Mouse (Mus musculus) lung, embryonic 14.5 days (tissue): ENCODE data around the gene Bloc1s3. TPM values are rescaled to one million over a fixed set of nuclear protein-coding genes. Genes with fewer than 3 reads are reported as not detected.

Experiments used
- ATAC-seq: fragments of 200-750 bp; cut with Nextera tagmentation; 2 replicates; pipeline ENCODE4 v1.8.0; 2017; ENCODE audit warnings: mild to moderate bottlenecking, moderate TSS enrichment, moderate library complexity; ENCODE audit not compliant: insufficient read depth
- DNase-seq: peaks from one replicate; pipeline ENCODE4 v3.0.0-alpha.2; 2015
- H3K27ac ChIP-seq: fragments of 300-500 bp; sonication (generic); 2 replicates; pipeline ENCODE4 v1.5.1; 2014; ENCODE audit warnings: low read depth, mild to moderate bottlenecking, moderate library complexity
- H3K27me3 ChIP-seq: fragments of 300-500 bp; sonication (generic); 2 replicates; pipeline ENCODE4 v1.6.1; 2014; ENCODE audit warnings: low read length, control low read depth; ENCODE audit not compliant: insufficient read depth
- H3K36me3 ChIP-seq: fragments of 300-500 bp; sonication (generic); 2 replicates; pipeline ENCODE4 v1.6.1; 2014; ENCODE audit warnings: control low read depth; ENCODE audit not compliant: insufficient read depth
- H3K4me1 ChIP-seq: fragments of 300-500 bp; sonication (generic); 2 replicates; pipeline ENCODE4 v1.6.1; 2014; ENCODE audit warnings: antibody characterized with exemption, control low read depth; ENCODE audit not compliant: insufficient read depth
- H3K4me2 ChIP-seq: fragments of 300-500 bp; sonication (generic); 2 replicates; pipeline ENCODE4 v1.6.1; 2014; ENCODE audit warnings: mild to moderate bottlenecking
- H3K4me3 ChIP-seq: fragments of 300-500 bp; sonication (generic); 2 replicates; pipeline ENCODE4 v1.5.1; 2014; ENCODE audit warnings: low read depth, low read length
- H3K9ac ChIP-seq: fragments of 300-500 bp; sonication (generic); 2 replicates; pipeline ENCODE4 v1.6.1; 2014
- H3K9me3 ChIP-seq: fragments of 300-500 bp; sonication (generic); 2 replicates; pipeline ENCODE4 v1.6.1; 2016; ENCODE audit warnings: low read depth, low read length, control low read depth
- CTCF ChIP-seq: IDR thresholded peaks from 2 replicates; pipeline ENCODE4 v1.5.1; 2016; ENCODE audit warnings: antibody characterized with exemption, low read depth
- WGBS: fragments of 180-500 bp; shearing (Covaris S2); extraction: QIAGEN DNeasy Blood & Tissue Kit; methylation state at CpG from one replicate; pipeline ENCODE4 v1.1.7; 2014; 5-methylcytosine and 5-hydroxymethylcytosine counted together
- polyA plus RNA-seq: library from polyadenylated mRNA; unstranded; fragments of >200 nt; fragmentation: Nextera tagmentation; extraction: Ambion mirVana; gene quantifications from 2 replicates; pipeline ENCODE4 v1.2.1, GENCODE M21; 2014

Bloc1s3 gene
- 1.1 and 1.7 TPM in 2 replicates for polyA plus RNA-seq

DNA sequence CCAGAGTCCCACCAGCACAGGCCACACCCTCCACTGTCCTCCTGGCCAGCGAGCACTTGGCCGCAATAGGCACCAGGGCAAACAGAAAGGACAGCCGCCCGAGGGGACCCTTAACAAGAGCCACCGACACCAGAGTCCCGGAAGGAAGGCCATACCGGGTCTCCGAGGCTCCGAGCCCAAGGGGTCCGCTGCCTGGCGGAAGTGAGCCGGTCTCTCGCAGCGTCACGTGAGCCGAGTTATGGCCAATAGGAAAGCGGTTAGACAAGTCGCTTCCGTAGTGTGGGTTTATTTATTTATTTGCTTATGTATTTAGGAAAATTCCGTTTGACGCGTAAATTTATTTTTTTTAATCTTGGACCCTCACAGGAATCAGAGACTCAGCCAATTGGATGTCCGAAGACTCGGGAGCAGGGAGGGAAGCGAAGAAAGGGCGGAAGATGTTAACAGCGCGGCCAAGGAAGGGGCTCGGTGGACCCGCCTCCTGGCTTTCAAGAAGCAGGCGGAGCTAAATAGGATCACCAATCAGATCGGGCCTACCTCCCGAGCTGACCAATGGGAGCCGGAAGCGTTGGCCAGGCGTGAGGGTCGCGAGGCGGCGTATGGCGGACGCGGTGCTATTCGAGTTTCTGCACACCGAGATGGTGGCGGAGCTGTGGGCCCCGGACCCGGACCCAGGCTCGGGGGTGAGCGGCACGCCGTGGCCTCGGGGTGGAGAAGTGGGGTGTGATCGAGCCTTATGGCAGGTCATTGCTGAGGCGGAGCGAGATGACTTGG, at the start of gene Bloc1s3, which contains the start of gene Trappc6a:
Gene Bloc1s3, minus strand, starts transcription at position 218 of the 774 bp plus-strand sequence.
Gene Trappc6a, plus strand, starts transcription at position 246 of the 774 bp plus-strand sequence.
- ATAC-seq (peak; percentile 95), DNase-seq (peak; percentile 97)
- Histone ChIP-seq H3K4me1 (no peaks in the 10 kb centered on the region), H3K4me2 (peak within 1 kb of the TSS; percentile 98), H3K9ac (peak within 1 kb of the TSS; percentile 83), H3K36me3 (no peaks in the 10 kb centered on the region), H3K9me3 (no peaks in the 10 kb centered on the region), H3K27me3 (no peaks in the 10 kb centered on the region), H3K27ac (peak within 1 kb of the TSS; percentile 46), H3K4me3 (peak within 1 kb of the TSS; percentile 80)
- no peak for TF ChIP-seq CTCF
- 1% methylated on average over 56 of the region's 56 CpGs for WGBS

DNA sequence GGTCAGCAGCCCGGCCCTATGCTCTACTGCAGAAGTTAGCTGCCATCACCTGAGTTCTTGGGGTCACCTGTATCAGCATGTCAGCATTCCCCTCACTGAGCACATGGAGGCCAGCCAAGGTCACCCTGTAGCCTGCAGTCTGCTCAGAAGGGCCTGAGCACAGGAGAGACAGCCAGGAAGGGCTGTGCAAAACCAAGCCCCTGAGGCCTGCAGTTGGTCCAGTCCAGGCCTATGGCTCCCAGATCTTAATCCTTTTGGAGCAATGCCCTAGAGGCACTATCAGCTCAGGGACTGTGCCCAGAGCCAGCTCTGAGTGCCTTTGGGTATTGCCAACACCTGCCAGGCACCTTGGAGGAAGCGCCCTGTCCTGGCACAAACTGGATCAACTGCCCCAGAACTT, 48.9 kb upstream of the Bloc1s3 start:
- no peak for TF ChIP-seq CTCF
- no peaks in the 10 kb centered on the region for H3K27me3 ChIP-seq
- H3K4me2 ChIP-seq = no peak overlapping the region
- WGBS = 90% methylated on average over 2 of the region's 2 CpGs
- H3K9ac ChIP-seq = no peak overlapping the region
- no peaks in the 10 kb centered on the region for H3K9me3 ChIP-seq
- no peak overlapping the region for H3K4me3 ChIP-seq
- peaks cover 5% of the 10 kb centered on the region; the same call in 1 of the 2 replicates for H3K4me1 ChIP-seq
- no peak overlapping the region for H3K27ac ChIP-seq
- DNase-seq (no peak), ATAC-seq (no peak)
- peaks cover 38% of the 10 kb centered on the region for H3K36me3 ChIP-seq

DNA sequence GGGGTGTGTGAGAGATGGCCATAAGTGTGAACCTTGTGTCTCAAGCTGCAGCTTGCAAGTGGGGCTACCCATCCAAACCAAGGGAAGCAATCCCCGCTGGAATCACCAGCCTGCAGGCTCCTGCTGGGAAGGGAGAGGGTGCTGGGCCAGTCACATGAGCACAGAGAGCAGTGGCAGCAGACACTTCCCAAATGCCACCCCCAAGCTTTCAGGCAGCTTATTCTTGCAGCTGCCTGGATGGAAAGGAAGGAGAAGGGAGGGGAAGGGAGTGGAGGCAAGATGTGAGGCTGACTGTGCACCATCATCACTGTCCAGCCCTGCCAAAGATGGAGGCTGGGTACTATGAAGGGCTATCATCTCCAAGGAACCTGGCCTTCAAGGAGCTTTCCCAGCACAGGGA, 46.0 kb upstream of the Bloc1s3 start:
- H3K9me3 ChIP-seq = no peaks in the 10 kb centered on the region
- WGBS = 55% methylated on average over 1 of the region's 1 CpGs
- H3K27me3 ChIP-seq = no peaks in the 10 kb centered on the region
- ATAC-seq (no peak), DNase-seq (no peak)
- H3K27ac ChIP-seq = no peak overlapping the region
- H3K4me3 ChIP-seq = no peak overlapping the region
- H3K9ac ChIP-seq = no peak overlapping the region
- peaks cover 40% of the 10 kb centered on the region for H3K36me3 ChIP-seq
- no peak overlapping the region for H3K4me2 ChIP-seq
- no peak for TF ChIP-seq CTCF
- no peaks in the 10 kb centered on the region for H3K4me1 ChIP-seq

DNA sequence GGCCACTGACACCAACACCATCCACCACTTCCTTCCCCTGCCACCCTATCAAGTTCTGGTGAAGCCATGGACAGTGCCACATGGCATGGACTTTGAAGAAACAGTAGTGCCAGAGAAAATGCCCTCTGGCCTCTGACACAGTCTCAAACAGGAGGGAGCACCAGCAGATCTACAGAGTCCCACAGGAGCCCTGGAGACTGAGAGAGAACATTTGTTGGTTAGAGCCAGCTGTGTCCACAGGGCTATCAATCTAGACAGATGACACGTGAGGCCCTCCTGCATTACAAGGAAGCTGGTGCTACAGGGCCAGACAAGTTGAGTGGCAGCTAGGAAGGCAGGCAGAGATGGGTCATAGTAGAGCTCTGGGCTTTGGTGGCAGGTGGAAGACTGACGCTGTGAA, 44.3 kb upstream of the Bloc1s3 start:
- H3K27me3 ChIP-seq = no peaks in the 10 kb centered on the region
- H3K9me3 ChIP-seq = no peaks in the 10 kb centered on the region
- ATAC-seq (no peak), DNase-seq (no peak)
- H3K9ac ChIP-seq = no peak overlapping the region
- no peak overlapping the region for H3K27ac ChIP-seq
- no peaks in the 10 kb centered on the region; the same call in 1 of the 2 replicates for H3K4me1 ChIP-seq
- H3K36me3 ChIP-seq = peaks cover 35% of the 10 kb centered on the region
- 42% methylated on average over 2 of the region's 2 CpGs for WGBS
- TF ChIP-seq CTCF = no peak
- H3K4me2 ChIP-seq = no peak overlapping the region
- no peak overlapping the region for H3K4me3 ChIP-seq

DNA sequence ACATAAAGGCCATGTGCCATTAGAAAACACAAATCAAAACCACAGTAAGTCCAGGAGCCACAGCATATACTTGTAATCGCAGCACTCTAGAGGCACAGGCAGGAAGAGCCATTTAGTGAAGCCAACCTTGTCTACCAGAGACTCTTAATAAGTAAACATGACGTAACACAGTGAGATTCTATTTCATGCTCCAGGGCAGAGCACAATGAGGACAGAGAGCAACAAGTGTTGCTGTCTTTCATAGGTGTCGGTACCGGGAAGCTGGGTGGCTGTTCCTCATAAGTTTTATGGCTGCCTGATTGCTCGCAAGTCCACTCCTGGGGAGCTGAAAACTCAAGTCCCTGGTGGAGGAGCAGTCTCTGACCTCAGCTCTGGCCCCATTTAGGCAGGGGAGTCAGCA, 43.5 kb upstream of the Bloc1s3 start:
- no peak overlapping the region for H3K4me3 ChIP-seq
- H3K9ac ChIP-seq = no peak overlapping the region
- peaks cover 38% of the 10 kb centered on the region for H3K36me3 ChIP-seq
- H3K27ac ChIP-seq = no peak overlapping the region
- WGBS = 84% methylated on average over 5 of the region's 5 CpGs
- no peaks in the 10 kb centered on the region for H3K9me3 ChIP-seq
- no peak overlapping the region for H3K4me2 ChIP-seq
- H3K27me3 ChIP-seq = no peaks in the 10 kb centered on the region
- TF ChIP-seq CTCF = no peak
- peaks cover 5% of the 10 kb centered on the region for H3K4me1 ChIP-seq
- ATAC-seq = no peak
- DNase-seq = no peak

DNA sequence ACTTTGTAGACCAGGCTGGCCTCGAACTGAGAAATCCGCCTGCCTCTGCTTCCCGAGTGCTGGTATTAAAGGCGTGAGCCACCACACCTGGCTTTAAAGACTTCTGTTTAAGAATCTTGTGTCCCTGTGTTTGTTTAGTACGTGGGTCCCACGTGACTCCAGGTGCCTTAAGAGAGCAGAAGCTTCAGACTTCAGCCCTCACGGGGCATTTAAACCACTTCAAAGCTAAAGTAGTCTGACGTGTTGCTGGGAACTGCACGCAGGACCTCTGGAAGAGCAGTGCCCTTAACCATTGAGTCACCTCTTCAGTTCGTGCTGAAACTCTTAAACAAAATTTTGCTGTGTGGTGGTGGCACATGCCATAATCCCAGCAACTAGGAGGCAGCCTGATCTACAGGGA, 41.2 kb upstream of the Bloc1s3 start:
- 62% methylated on average over 10 of the region's 10 CpGs for WGBS
- no peaks in the 10 kb centered on the region for H3K27me3 ChIP-seq
- no peak for TF ChIP-seq CTCF

DNA sequence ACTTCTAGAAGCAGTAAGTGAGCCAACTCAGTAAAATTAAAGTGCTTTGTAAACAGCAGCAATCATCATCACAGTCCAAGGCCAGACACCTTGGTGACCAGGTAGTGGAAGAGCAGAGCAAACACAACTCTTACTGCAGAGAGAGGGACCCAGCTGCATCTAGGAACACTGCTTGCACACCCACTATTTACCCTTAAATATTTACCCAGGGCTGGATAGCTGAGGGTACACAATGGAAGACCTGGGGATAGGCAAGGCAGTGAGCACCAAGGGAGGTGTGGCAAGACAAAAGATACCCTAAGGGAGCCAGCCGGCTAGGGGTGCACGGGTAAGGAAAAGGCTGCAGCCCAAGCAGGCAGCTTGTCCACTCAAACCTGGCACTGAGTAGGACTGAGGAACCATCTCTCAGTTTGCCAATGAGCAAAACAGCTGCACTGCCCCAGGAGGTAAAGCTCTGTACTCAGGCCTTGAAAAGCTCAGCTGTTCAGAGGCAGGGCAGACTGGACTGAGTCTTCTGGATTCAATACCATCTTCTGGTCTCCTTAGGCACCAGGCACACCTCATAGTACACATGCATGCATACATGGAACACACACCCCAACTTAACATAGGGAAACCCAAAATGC, 39.3 kb upstream of the Bloc1s3 start:
- Histone ChIP-seq H3K4me3 (no peak overlapping the region), H3K4me2 (no peak overlapping the region), H3K4me1 (peaks cover 10% of the 10 kb centered on the region), H3K27ac (peak overlapping the region; percentile 59; the same call in 1 of the 2 replicates), H3K9me3 (no peaks in the 10 kb centered on the region), H3K36me3 (peaks cover 9% of the 10 kb centered on the region), H3K27me3 (no peaks in the 10 kb centered on the region), H3K9ac (no peak overlapping the region)
- WGBS = 58% methylated on average over 2 of the region's 2 CpGs
- peak; percentile 47; the same call in 1 of the 2 replicates for ATAC-seq
- no peak for TF ChIP-seq CTCF
- DNase-seq = no peak

More for the DNA sequence above, 41.2 kb upstream of the Bloc1s3 start:
- Histone ChIP-seq H3K4me3 (no peak overlapping the region), H3K27ac (no peak overlapping the region), H3K4me1 (peaks cover 10% of the 10 kb centered on the region), H3K36me3 (peaks cover 24% of the 10 kb centered on the region), H3K9me3 (no peaks in the 10 kb centered on the region), H3K4me2 (no peak overlapping the region), H3K9ac (no peak overlapping the region)
- ATAC-seq (no peak), DNase-seq (peak; percentile 44)
